Mouse (Mus musculus): ENCODE results near the gene Pknox2. TPM values are rescaled to one million over a fixed set of nuclear protein-coding genes. Genes with fewer than 3 reads are reported as not detected.
A peak's percentile ranks its signal among the peaks of the same experiment; 100 is the strongest.

Gene Pknox2
- polyA plus RNA-seq, 1 experiment: 83.7 TPM

DNA sequence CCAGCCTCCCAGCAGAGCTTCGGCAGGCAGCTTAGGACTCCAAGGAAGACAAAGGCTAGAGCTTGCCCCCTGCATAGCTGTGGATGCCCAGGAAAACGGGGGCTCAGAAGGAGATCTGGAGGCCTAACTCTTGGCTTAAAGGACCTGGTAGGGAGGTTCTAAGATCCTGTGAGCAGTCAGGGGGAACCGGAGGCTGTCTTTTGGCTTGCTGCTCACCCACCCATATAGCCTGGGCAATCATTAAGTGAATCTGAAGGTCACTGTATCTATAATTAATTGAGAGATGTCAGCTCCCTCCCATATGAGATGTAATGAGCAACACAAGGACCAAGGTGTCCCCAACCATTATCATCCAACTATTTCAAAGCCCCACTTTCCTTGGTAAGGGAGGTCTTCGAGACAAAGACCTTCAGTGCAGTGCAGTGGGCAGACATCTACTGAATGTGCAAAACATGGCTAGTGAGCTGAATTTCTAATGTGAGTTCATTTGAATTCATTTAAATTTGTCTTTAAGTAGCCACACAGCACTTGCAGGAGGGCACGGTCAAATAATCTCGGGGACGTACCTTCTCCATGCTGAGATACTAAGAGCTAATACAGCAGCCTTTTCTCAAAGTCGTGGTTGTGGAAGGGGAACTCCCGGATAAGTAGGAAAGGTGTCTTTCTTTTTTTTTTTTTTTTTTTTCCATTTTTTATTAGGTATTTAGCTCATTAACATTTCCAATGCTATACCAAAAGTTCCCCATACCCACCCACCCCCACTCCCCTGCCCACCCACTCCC is 30.4 kb downstream of the Pknox2 start:
- H3K36me3 ChIP-seq (ENCODE audit: control insufficient read depth, insufficient read depth, low read length): no peaks in the 10 kb centered on the region
- H3K27me3 ChIP-seq (ENCODE audit: control insufficient read depth, insufficient read depth, low read length): no peaks in the 10 kb centered on the region
- H3K27ac ChIP-seq (ENCODE audit: control insufficient read depth, insufficient read depth, low read depth, low read length): no peak overlapping the region
- H3K4me1 ChIP-seq (ENCODE audit: control insufficient read depth, insufficient read depth, low read length): no peaks in the 10 kb centered on the region
- TF ChIP-seq POLR2A (IDR thresholded peaks at IDR 0.05; ENCODE audit: control insufficient read depth, low read depth, low read length) (no peak), CTCF (IDR thresholded peaks at IDR 0.05; ENCODE audit: control insufficient read depth, insufficient read depth, insufficient replicate concordance, low read depth, low read length) (no peak)
- no peak overlapping the region for H3K4me3 ChIP-seq (ENCODE audit: control insufficient read depth, low read depth, low read length)

DNA sequence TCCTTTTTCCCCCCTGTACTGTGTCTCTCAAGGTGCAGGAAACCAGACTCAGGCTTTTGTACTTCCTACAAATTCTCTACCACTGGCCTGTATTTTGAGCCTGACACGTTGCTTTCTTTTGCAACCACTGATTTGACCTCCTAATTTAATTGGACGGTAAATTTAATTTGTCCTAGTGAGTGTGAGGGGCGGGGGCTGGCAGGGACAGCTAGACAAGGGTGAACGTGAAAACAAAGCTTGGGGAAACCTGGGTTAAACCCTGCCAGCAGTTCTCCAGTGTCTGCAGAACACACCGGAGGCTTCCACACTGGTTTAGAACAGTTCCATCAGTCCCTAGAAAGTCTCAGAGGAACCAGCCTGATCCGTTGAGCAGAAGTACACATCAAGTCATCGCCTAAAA is 31.4 kb downstream of the Pknox2 start:
- Histone ChIP-seq H3K36me3 (ENCODE audit: control insufficient read depth, insufficient read depth, low read length) (no peaks in the 10 kb centered on the region), H3K4me3 (ENCODE audit: control insufficient read depth, low read depth, low read length) (no peak overlapping the region), H3K27ac (ENCODE audit: control insufficient read depth, insufficient read depth, low read depth, low read length) (no peak overlapping the region), H3K27me3 (ENCODE audit: control insufficient read depth, insufficient read depth, low read length) (no peaks in the 10 kb centered on the region), H3K4me1 (ENCODE audit: control insufficient read depth, insufficient read depth, low read length) (no peaks in the 10 kb centered on the region)
- no peak for TF ChIP-seq POLR2A (IDR thresholded peaks at IDR 0.05; ENCODE audit: control insufficient read depth, low read depth, low read length)
- no peak for TF ChIP-seq CTCF (IDR thresholded peaks at IDR 0.05; ENCODE audit: control insufficient read depth, insufficient read depth, insufficient replicate concordance, low read depth, low read length)

DNA sequence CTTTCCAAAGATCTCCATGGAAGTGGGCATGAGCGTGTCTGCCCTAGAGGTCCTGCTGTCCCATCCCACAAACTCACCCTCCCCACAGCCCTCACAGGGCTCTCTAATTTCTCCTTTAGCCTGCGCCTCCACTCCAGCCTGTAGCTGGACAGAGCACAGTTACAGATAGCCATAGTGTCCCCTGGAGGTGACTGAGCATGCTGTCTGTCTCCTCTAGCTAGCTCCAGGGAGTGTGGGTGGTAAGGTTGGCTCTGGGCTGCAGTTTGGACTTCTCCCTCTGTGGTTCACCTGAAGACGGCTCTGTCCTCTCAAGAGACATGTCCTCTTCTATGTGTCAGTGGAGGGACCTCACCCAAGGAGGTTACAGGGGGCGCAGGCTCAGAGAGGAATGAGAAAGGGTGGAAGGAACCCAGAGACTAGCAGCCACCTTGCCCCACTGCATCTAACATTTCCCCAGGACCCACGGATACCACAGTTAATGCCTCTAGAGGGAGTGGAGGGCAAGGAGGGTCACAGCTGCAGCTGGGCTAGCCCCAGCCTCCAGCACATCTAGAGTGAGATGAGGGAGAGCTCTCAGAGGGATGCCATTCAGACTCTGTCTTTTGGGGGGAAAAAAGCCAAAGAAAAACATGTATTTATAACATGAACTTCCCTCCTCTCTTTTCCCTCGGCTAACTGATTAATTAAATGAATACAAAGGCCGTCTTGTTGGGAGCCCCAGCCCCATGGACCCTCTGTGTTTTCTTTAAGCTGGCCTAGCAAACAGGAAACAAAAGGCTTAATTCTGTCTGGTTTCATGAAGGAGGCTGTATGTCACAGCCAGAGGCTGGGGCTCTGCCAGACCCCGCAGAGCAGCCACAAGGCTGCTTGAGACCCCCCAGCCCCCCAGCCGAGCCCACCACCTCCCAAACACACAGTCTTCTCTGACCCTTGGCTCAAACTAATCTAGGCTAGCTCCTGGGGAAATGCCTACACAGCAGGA is 32.6 kb downstream of the Pknox2 start:
- Histone ChIP-seq H3K36me3 (ENCODE audit: control insufficient read depth, insufficient read depth, low read length) (no peaks in the 10 kb centered on the region), H3K27me3 (ENCODE audit: control insufficient read depth, insufficient read depth, low read length) (no peaks in the 10 kb centered on the region), H3K4me3 (ENCODE audit: control insufficient read depth, low read depth, low read length) (no peak overlapping the region), H3K27ac (ENCODE audit: control insufficient read depth, insufficient read depth, low read depth, low read length) (no peak overlapping the region), H3K4me1 (ENCODE audit: control insufficient read depth, insufficient read depth, low read length) (no peaks in the 10 kb centered on the region)
- TF ChIP-seq POLR2A (IDR thresholded peaks at IDR 0.05; ENCODE audit: control insufficient read depth, low read depth, low read length) (no peak), CTCF (IDR thresholded peaks at IDR 0.05; ENCODE audit: control insufficient read depth, insufficient read depth, insufficient replicate concordance, low read depth, low read length) (peak; percentile 18; the same call in 1 of the 2 replicates)

DNA sequence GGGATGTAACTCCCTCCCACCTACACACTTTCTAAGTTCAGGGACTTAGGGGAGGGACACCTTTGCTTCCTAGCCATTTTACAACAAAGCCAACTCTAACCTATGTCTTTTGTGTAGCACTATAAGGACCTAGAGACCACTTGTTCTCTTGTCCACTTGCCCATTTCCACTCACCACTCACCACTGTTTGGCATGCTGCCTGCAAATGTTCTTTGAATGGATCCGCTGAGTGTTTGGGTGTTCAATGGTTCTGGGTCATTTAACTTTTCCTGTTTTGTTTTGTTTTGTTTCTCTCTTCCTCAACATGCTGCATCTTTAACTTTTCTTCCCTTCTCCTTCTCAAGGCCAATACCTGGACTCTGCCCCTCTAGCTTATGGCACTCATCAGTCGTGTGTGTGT is 39.7 kb downstream of the Pknox2 start:
- TF ChIP-seq POLR2A (IDR thresholded peaks at IDR 0.05; ENCODE audit: control insufficient read depth, low read depth, low read length): no peak
- no peak for TF ChIP-seq CTCF (IDR thresholded peaks at IDR 0.05; ENCODE audit: control insufficient read depth, insufficient read depth, insufficient replicate concordance, low read depth, low read length)
- H3K4me1 ChIP-seq (ENCODE audit: control insufficient read depth, insufficient read depth, low read length): no peaks in the 10 kb centered on the region
- H3K27ac ChIP-seq (ENCODE audit: control insufficient read depth, insufficient read depth, low read depth, low read length): peak overlapping the region; percentile 37; the same call in 1 of the 2 replicates
- H3K4me3 ChIP-seq (ENCODE audit: control insufficient read depth, low read depth, low read length): no peak overlapping the region
- no peaks in the 10 kb centered on the region for H3K27me3 ChIP-seq (ENCODE audit: control insufficient read depth, insufficient read depth, low read length)
- no peaks in the 10 kb centered on the region for H3K36me3 ChIP-seq (ENCODE audit: control insufficient read depth, insufficient read depth, low read length)

DNA sequence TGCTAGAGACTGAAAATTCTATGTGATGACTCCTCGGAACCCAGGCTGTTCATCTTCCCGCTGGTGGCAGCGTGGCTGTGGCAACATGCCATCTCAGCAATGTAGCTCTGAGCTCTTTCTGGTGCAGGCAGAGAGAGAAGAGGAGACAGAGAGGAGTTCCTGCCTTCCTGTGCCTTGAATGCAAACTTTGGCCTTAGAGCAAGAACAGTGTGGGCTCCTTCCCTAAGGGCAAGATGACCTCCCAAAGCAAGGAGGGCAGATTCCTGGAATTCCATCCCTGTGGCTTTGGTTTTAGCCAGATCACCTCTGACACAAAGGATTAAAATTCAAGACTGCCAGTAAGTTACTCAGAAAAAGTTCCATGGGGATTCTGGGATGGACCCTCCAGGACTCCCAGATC is 40.4 kb downstream of the Pknox2 start:
- peak overlapping the region; percentile 37; the same call in 1 of the 2 replicates for H3K27ac ChIP-seq (ENCODE audit: control insufficient read depth, insufficient read depth, low read depth, low read length)
- H3K27me3 ChIP-seq (ENCODE audit: control insufficient read depth, insufficient read depth, low read length): no peaks in the 10 kb centered on the region
- no peaks in the 10 kb centered on the region for H3K4me1 ChIP-seq (ENCODE audit: control insufficient read depth, insufficient read depth, low read length)
- no peak overlapping the region for H3K4me3 ChIP-seq (ENCODE audit: control insufficient read depth, low read depth, low read length)
- TF ChIP-seq CTCF (IDR thresholded peaks at IDR 0.05; ENCODE audit: control insufficient read depth, insufficient read depth, insufficient replicate concordance, low read depth, low read length): no peak
- TF ChIP-seq POLR2A (IDR thresholded peaks at IDR 0.05; ENCODE audit: control insufficient read depth, low read depth, low read length): no peak
- H3K36me3 ChIP-seq (ENCODE audit: control insufficient read depth, insufficient read depth, low read length): no peaks in the 10 kb centered on the region

DNA sequence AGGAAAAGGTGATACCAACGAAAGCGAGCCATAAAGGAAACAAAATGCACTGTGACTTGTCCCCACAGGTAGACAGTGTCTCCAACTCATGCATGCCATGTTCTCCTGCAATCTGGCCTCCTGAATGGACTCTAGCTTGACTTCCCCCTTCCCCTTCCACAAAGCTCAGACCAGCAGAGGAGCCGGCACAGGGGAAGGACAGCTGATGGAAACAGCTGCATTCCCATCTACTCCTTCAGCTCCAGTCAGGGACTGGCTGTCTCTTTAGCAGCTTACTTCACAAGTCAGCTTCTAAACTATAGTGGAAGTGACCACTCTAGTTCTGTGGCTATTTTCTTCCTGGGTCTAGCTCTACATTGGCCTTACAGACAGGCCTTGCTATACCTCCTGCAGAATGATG is 43.0 kb downstream of the Pknox2 start:
- Histone ChIP-seq H3K4me1 (ENCODE audit: control insufficient read depth, insufficient read depth, low read length) (no peaks in the 10 kb centered on the region), H3K36me3 (ENCODE audit: control insufficient read depth, insufficient read depth, low read length) (no peaks in the 10 kb centered on the region), H3K27me3 (ENCODE audit: control insufficient read depth, insufficient read depth, low read length) (no peaks in the 10 kb centered on the region), H3K27ac (ENCODE audit: control insufficient read depth, insufficient read depth, low read depth, low read length) (no peak overlapping the region), H3K4me3 (ENCODE audit: control insufficient read depth, low read depth, low read length) (no peak overlapping the region)
- TF ChIP-seq CTCF (IDR thresholded peaks at IDR 0.05; ENCODE audit: control insufficient read depth, insufficient read depth, insufficient replicate concordance, low read depth, low read length): no peak
- no peak for TF ChIP-seq POLR2A (IDR thresholded peaks at IDR 0.05; ENCODE audit: control insufficient read depth, low read depth, low read length)

DNA sequence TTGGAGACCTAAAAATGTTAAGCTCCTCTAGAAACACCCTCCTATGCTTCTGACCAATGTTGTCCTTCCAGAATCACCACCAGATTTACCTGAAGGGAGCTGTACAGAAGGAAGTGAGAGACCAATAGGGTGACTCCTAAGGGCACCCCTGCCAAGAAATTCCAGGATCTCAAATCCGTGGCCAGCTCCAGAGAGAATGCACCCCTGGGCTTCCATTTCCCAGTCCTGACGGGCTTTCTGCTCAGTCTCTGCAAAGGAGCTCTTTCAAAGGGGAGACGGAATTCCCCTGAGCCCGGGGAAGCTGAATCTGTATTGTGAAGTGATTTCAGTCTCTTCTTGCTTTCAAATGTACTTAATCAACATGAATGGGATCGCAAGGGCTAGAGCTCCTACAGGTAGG is 43.4 kb downstream of the Pknox2 start:
- no peak overlapping the region for H3K27ac ChIP-seq (ENCODE audit: control insufficient read depth, insufficient read depth, low read depth, low read length)
- H3K36me3 ChIP-seq (ENCODE audit: control insufficient read depth, insufficient read depth, low read length): no peaks in the 10 kb centered on the region
- H3K27me3 ChIP-seq (ENCODE audit: control insufficient read depth, insufficient read depth, low read length): no peaks in the 10 kb centered on the region
- no peak for TF ChIP-seq POLR2A (IDR thresholded peaks at IDR 0.05; ENCODE audit: control insufficient read depth, low read depth, low read length)
- no peak for TF ChIP-seq CTCF (IDR thresholded peaks at IDR 0.05; ENCODE audit: control insufficient read depth, insufficient read depth, insufficient replicate concordance, low read depth, low read length)
- no peak overlapping the region for H3K4me3 ChIP-seq (ENCODE audit: control insufficient read depth, low read depth, low read length)
- no peaks in the 10 kb centered on the region for H3K4me1 ChIP-seq (ENCODE audit: control insufficient read depth, insufficient read depth, low read length)
